Mouse (Mus musculus) skeletal muscle tissue, adult 2 months (tissue): ENCODE data around the gene Ddx50.
"Not testable (repeated sequence)": the region's sequence is repeated elsewhere in the genome, so short reads cannot be mapped to it uniquely, and the experiment has no call there.

Experiments
- DNase-seq: peaks from one replicate; pipeline ENCODE4 v3.0.0-alpha.2; 2012; ENCODE audit warnings: low read depth, low spot score

Ddx50 gene

GRCm38 (mm10) chr10:62601053-62601791, 49.8 kb downstream of the Ddx50 start:
- no peak for DNase-seq

DNA sequence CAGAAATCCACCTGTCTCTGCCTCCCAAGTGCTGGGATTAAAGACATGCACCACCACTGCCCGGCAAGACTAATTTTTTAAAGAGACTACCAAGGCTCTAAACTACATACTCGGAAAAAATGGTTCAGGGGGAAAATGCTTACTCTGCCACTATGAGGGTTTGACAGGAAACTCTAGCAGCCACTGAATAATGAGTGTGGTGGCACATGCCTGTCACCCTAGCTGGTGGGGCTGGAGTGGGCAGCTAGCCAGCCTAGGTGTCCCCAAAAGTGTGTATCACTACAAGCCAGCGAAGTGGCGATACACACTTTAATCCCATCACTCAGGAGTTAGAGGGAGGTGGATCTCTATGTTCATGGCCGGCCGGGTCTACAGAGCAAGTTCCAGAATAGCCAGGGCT, 51.0 kb downstream of the Ddx50 start:
- DNase-seq: no peak

DNA sequence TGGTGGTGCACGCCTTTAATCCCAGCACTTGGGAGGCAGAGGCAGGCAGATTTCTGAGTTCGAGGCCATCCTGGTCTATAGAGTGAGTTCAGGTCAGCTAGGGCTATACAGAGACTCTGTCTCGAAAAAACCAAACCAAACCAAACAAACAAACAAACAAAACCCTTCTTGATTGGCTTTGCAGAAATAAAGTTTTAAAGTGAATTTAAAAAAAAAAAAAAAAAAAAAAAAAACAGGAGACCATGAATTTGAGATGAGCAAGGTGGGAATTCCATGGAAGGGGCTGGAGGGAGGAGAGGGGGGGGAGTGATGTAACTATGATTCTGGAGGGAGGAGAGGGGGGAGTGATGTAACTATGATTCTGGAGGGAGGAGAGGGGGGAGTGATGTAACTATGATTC, 51.7 kb downstream of the Ddx50 start:
- DNase-seq: not testable (repeated sequence)

DNA sequence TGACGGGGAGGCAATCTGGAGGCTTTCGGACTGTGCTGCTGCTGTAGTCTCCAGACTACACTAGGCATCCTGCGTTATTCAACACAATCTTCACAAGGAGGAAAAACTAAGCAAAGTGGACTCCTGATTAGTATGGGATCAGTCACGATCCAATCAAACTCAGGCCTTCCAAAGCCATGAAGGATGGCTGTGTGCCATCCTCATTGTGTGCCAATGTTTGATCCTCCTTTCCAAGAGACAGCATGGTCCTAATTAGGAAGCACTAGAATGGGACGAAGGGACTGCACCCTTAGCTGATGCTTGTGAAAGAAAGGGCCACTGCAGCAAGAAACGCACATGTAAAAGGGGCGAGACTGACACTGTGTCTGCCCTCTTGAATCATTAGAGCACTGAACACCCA, 58.5 kb downstream of the Ddx50 start:
- DNase-seq: no peak

DNA sequence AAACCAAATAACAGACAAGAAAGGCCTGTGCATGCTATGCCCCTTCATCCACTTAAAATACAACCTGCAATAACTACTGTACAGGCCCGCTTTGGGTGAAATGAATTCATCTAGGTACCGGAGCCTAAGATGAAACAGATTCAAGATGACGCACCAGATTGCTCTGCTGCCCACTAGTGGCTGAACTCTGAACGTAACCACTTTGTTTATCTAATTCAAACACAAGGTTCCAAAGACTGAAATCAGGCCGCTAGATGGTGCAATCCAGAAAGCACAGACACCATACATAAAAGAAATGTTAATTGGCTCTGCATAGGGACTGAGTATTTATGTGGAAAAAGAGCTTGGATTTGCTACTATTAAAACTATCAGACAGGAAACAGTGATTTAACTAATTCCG, 60.8 kb downstream of the Ddx50 start:
- peak; percentile 67 for DNase-seq

- DNase-seq: no peak
Observed at GRCm38 (mm10) chr10:62588616-62589015, 62.4 kb downstream of the Ddx50 start.

DNA sequence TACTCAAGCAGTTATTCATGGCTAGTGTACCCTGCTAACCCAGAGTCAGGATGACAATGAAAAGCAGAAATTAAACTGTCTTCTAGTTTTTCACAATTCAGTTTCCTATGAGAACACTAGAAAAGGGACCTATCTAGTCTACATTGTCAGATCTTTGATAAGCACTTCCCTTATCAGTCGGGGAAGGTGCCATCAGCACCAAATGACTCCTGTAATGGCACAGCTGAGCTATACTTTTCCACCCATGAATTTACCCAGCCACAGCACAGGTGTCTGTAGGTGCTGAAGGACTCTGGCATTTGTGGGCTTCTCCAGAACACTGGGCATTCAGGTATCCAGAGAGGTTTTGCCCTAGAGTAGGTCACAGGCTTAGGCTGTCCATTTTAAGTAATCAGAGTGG, 67.8 kb downstream of the Ddx50 start:
- no peak for DNase-seq

GRCm38 (mm10) chr10:62582701-62583100, 68.3 kb downstream of the Ddx50 start:
- no peak for DNase-seq

DNA sequence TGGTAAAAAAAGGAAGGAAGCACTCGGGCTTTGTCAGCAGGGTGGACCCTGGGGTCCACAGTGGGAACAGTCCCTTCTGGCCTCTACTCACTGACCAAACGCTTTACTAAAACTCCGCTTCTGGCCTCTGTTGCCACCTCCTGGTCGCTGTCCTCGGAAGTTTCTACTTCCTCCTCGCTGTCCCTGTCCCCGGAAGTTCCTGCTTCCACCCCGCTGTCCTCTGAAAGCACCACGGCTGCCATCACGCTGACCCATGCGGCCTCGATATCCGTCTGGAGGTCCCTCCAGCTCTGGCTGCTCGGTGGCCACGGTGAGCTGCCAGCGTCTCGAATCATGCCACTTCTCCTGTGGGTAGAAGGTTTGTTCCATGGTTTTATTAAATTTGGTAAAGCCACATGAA, 68.8 kb downstream of the Ddx50 start:
- DNase-seq: no peak

- DNase-seq: not testable (repeated sequence)
Observed at GRCm38 (mm10) chr10:62579129-62579528, 71.9 kb downstream of the Ddx50 start.

DNA sequence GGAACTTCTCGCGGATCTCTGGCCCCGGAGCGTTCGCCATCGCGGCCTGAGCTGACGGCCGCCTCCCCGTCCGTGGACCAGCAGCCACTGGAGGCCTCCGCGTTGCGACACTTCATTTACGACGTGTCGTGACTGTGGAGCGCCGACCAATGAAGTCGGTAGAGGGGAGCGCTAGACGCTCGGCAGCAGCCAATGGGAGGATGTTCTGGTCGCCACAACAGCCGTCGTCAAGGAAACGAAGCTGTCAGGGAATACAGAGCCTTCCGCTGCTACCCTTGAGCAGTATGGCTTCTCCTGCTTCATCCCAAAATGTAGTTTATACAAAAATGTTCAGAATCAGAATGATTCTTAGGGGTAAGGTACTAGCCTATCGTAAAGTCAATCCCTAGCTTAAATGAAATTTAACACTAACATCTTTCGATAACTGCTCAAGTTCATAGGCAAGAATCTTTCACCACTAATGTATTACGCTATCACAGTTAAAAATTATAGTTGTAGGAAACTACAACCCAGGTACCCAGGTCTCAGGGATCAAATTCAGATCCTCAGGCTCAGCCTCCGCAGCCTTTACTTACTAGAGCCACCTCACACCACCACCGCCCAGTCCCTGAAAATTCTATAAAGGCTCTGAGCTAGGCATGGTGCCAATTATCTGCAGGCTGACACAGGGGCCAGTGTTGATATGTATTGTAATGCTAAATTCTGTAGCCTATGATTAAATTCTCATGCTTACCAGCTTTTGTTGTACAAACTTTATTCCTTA, 72.5 kb downstream of the Ddx50 start, which contains the start of gene Kif1bp:
Gene Kif1bp (minus strand): TSS at position 120 of the 763 bp plus-strand sequence.
- DNase-seq: peak; percentile 99

DNA sequence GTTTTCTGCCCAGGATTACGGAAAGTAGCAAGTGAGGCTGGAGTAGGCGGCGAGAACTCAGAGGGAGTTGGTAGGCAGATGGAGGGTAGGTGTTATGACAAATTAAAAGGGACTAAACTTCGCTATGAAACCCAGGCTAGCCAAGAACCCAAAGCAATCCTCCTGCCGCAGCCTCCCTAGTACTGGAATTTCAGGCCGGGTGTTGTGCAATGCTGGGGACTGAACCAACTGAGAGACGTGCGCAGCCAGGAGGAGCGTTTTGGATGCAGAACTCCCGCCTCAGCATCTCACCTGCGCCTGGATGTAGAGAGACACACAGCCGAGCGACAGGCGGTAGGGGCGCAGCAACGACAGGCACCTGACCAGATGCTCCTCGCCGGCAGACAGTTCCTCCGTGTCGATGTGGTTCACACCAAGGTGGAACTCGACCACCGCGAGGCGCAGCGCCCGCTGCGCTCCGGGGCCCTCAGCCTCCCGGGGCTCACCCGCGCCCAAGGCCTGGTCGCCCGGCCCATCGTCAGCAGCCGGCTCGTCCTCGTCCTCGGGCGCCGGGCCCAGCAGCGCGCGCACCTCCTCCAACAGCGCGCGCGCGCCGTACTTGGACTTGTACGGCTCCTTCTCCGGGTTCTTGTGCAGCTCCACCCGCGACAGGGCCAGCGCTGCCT, 73.2 kb downstream of the Ddx50 start:
- DNase-seq: no peak

DNA sequence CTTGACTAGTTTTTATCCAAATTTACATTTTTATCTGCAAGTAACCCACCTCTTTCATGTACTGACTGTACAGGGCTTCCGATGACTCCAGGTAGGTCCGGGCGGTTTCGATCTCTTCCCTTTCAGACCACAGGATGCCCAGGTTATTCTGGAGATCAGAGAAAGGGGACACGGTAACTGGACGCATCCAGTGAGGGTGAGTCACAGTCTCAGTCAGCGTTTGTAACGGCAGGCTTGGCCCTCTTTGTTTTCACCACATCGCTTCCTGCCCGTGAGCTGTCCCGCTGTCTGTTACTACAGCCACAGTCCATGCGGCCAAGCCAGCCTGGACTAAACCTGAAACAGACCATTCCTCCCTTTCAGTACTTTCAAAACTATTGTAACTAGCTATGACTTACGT, 76.0 kb downstream of the Ddx50 start:
- no peak for DNase-seq

GRCm38 (mm10) chr10:62570126-62570871, 80.7 kb downstream of the Ddx50 start:
- DNase-seq: no peak

- no peak for DNase-seq
Observed at GRCm38 (mm10) chr10:62568861-62569260, 82.2 kb downstream of the Ddx50 start.
